Mouse (Mus musculus) neutrophil, adult 59 days (primary cell): ENCODE measurements around the gene Rhox2b. TPM values are rescaled to one million over a fixed set of nuclear protein-coding genes. Genes with fewer than 3 reads are reported as not detected.

Source experiments
- total RNA-seq, 2 experiments: library from RNA; stranded (reverse); gene quantifications; 1 replicate in 1 of 2; 2 replicates in 1 of 2; pipeline ENCODE4 v1.2.4; 2023

Rhox2b gene
- not detected for total RNA-seq

GRCm38 (mm10) chrX:37411767-37412166 is at the start of gene Rhox2b:
Gene Rhox2b (plus strand): TSS chrX:37412067.

DNA sequence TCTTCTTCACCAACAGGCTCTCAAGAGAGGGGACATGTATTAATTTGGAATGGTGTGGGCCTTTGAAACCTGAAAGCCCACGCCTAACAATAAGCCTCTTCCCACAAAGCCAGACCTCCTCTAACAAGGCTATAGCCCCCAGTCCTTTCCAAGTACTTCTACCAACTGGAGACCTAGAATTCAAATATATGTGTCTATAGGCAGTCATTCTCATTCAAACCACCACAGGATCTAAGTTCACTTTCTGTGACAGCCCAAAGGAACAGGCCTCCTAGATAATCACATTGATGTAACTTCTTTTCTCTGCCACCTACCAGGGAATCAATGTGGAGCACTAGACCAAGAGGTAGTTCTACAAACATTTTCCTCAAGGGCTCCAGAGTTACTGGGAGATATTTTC is 32.1 kb upstream of the Rhox2b start, which contains the start of gene Rhox3a2:
Rhox3a2 (plus strand) TSS at position 301 of the 400 bp plus-strand sequence.

DNA sequence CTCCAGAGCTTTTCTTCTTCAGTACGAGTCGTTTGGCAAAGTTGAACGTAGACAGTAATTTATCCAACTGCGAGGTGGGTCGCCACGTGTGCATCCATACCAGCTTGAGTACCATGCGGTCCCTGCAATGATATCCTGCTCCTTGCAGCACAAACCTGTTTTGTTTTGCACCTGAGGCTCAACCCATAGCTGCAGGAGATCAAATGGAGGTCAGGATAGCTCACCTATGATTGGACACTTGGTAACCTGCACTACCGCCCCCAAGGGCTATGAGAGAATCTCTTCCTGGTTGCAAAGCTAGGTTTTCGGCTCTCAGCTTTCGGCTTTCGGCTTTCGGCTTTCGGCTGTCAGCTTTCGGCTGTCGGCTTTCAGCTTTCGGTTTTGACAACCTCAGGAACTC is 21.3 kb upstream of the Rhox2b start, which contains the start of gene Rhox4a2:
Rhox4a2 (plus strand) TSS at position 301 of the 400 bp plus-strand sequence.

DNA sequence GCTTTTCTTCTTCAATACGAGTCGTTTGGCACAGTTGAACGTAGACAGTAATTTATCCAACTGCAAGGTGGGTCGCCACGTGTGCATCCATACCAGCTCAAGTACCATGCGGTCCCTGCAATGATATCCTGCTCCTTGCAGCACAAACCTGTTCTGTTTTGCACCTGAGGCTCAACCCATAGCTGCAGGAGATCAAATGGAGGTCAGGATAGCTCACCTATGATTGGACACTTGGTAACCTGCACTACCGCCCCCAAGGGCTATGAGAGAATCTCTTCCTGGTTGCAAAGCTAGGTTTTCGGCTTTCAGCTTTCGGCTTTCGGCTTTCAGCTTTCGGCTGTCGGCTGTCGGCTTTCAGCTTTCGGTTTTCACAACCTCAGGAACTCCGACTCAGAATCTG is 20.3 kb downstream of the Rhox2b start, which contains the start of gene Rhox4b:
Rhox4b (plus strand) TSS at position 301 of the 400 bp plus-strand sequence.

DNA sequence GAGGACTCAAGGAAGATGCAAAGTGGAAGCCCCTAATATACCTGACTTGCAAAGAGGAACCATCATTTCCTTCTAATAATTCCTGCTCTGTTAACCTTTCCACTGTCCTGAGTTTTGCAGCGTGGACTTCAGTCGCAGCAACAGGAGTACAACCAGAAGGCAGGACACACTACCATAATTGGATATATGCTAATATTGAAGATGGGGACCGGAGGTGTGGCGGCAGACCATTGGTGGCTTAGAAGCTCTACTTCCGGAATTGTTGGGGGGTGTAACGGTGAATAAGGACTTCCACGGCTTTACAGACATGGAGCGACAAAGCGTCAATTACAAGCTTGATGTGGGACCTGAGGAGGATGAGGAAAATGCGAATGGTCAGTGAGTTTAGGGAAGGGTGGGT is 41.5 kb downstream of the Rhox2b start, which contains the start of gene Rhox2c:
Rhox2c (plus strand) TSS at position 301 of the 400 bp plus-strand sequence.

GRCm38 (mm10) chrX:37458285-37458684 is 46.4 kb downstream of the Rhox2b start, which contains the start of gene Rhox3c:
Gene Rhox3c (plus strand): TSS chrX:37458585.

Other genes with a start within 250 kb of the Rhox2b start
- not detected for gene Akap14, start 243.2 kb upstream of the Rhox2b start, total RNA-seq
- gene Ndufa1, start 220.9 kb upstream of the Rhox2b start, total RNA-seq: 100 to 1,000 TPM; 109 to 125 TPM
- gene Rnf113a1, start 220.8 kb upstream of the Rhox2b start, total RNA-seq: 1 to 10 TPM; 4.0 to 4.7 TPM
- gene Gm9, start 201.0 kb upstream of the Rhox2b start, total RNA-seq: not detected
- not detected for gene Rhox1, start 189.8 kb upstream of the Rhox2b start, total RNA-seq
- gene Rhox2a, start 167.1 kb upstream of the Rhox2b start, total RNA-seq: not detected
- not detected for gene Rhox3a, start 162.1 kb upstream of the Rhox2b start, total RNA-seq
- not detected for gene Rhox4a, start 146.7 kb upstream of the Rhox2b start, total RNA-seq
- not detected for gene Rhox3a2, start 32.0 kb upstream of the Rhox2b start, total RNA-seq
- gene Rhox4a2, start 21.2 kb upstream of the Rhox2b start, total RNA-seq: not detected
- gene Rhox4b, start 20.4 kb downstream of the Rhox2b start, total RNA-seq: not detected
- not detected for gene Rhox2c, start 41.6 kb downstream of the Rhox2b start, total RNA-seq
- gene Rhox3c, start 46.5 kb downstream of the Rhox2b start, total RNA-seq: not detected
- not detected for gene Rhox4c, start 68.3 kb downstream of the Rhox2b start, total RNA-seq
- not detected for gene Rhox2d, start 81.4 kb downstream of the Rhox2b start, total RNA-seq
- not detected for gene Rhox4d, start 102.3 kb downstream of the Rhox2b start, total RNA-seq
- gene Rhox2e, start 118.4 kb downstream of the Rhox2b start, total RNA-seq: not detected
- not detected for gene Rhox3e, start 130.0 kb downstream of the Rhox2b start, total RNA-seq
- not detected for gene Rhox4e, start 145.3 kb downstream of the Rhox2b start, total RNA-seq
- gene Rhox2f, start 159.3 kb downstream of the Rhox2b start, total RNA-seq: not detected
- gene Rhox3f, start 168.9 kb downstream of the Rhox2b start, total RNA-seq: not detected
- not detected for gene Rhox4f, start 195.6 kb downstream of the Rhox2b start, total RNA-seq
- gene Rhox3g, start 216.5 kb downstream of the Rhox2b start, total RNA-seq: not detected
- not detected for gene Rhox2g, start 231.4 kb downstream of the Rhox2b start, total RNA-seq
- gene Rhox4g, start 239.3 kb downstream of the Rhox2b start, total RNA-seq: not detected